In genomic region chr1:184083166-184083565, GRCm38 (mm10) we compare ENCODE assay signal across 19 mouse cellular contexts. TPM values are rescaled to one million over a fixed set of nuclear protein-coding genes. Genes with fewer than 3 reads are reported as not detected.
DNase-seq lines count a peak whose midpoint lies in the region; ATAC-seq lines count a peak whose summit lies in the region.
"Had no signal": no experiment of that assay in that cellular context is flagged by ENCODE, and none has a peak within 500 bp of the region (broad histone marks: within the 10 kb centered on the region; RNA-seq: fewer than 3 reads in every experiment).

No protein-coding gene starts in this region.

- no peak overlapping the region for H3K4me2 ChIP-seq in lung, embryonic 15.5 days
- H3K4me2 ChIP-seq: embryonic facial prominence, embryonic 12.5 days; heart, embryonic 11.5 days; liver, embryonic 12.5 days had no signal

- 63% methylated on average over 7 of the region's 7 CpGs for WGBS in lung, embryonic 15.5 days

- no peaks in the 10 kb centered on the region for H3K27me3 ChIP-seq in lung, embryonic 15.5 days
- H3K27me3 ChIP-seq: embryonic facial prominence, embryonic 12.5 days; liver, embryonic 12.5 days had no signal

- H3K4me1 ChIP-seq in lung, embryonic 15.5 days, result 0 out of 2 replicates have a peak, but pooled peaks cover 11% of the 10 kb centered on the region
- H3K4me1 ChIP-seq: embryonic facial prominence, embryonic 12.5 days; liver, embryonic 12.5 days; midbrain, embryonic 10.5 days had no signal

- no peak for ATAC-seq in lung, embryonic 15.5 days (ENCODE audit: borderline replicate concordance, extremely low read depth, low FRiP score, low TSS enrichment)
- peak; percentile 48 for ATAC-seq in megakaryocyte progenitor cell, adult 5-6 weeks (replicated peaks; ENCODE audit: poor library complexity)
- no peak for ATAC-seq in megakaryocyte-erythroid progenitor cell, adult 5-6 weeks (replicated peaks; ENCODE audit: low FRiP score, low TSS enrichment, poor library complexity, severe bottlenecking)
- ATAC-seq: forebrain, embryonic 14.5 days; liver, embryonic 12.5 days had no signal

- H3K27ac ChIP-seq in lung, embryonic 15.5 days, result peak overlapping the region; percentile 20; the same call in 1 of the 2 replicates
- H3K27ac ChIP-seq: embryonic facial prominence, embryonic 12.5 days; liver, embryonic 12.5 days; midbrain, embryonic 10.5 days had no signal

- no peaks in the 10 kb centered on the region for H3K36me3 ChIP-seq in lung, embryonic 15.5 days
- H3K36me3 ChIP-seq: embryonic facial prominence, embryonic 12.5 days; liver, embryonic 12.5 days; midbrain, embryonic 10.5 days had no signal

- DNase-seq in adrenal gland, adult 2 months, result peak; percentile 84
- DNase-seq in adrenal gland, postnatal 4 days (ENCODE audit: low spot score in 2 of 2), result no peak
- no peak for DNase-seq in lung, postnatal 25 days (ENCODE audit: low spot score)
- peak; percentile 45 for DNase-seq in adrenal gland, postnatal 25 days
- no peak for DNase-seq in thymus, postnatal 14 days
- DNase-seq: cerebellum, adult 9-10 months; heart, postnatal 10 days; kidney, postnatal 4 days; layer of hippocampus, adult 9-11 months; spleen, adult 18-20 months; thymus, postnatal 4 days had no signal

- no peaks in the 10 kb centered on the region for H3K9me3 ChIP-seq in lung, embryonic 15.5 days
- H3K9me3 ChIP-seq: embryonic facial prominence, embryonic 12.5 days; liver, embryonic 12.5 days; midbrain, embryonic 10.5 days had no signal

- no peak overlapping the region for H3K9ac ChIP-seq in lung, embryonic 15.5 days
- H3K9ac ChIP-seq: embryonic facial prominence, embryonic 12.5 days; liver, embryonic 12.5 days had no signal

- H3K4me3 ChIP-seq in lung, embryonic 15.5 days, result no peak overlapping the region
- H3K4me3 ChIP-seq: embryonic facial prominence, embryonic 12.5 days; liver, embryonic 12.5 days; midbrain, embryonic 10.5 days had no signal

RNA-seq across cellular contexts. Expression of gene 1700056E22Rik, which starts 49.1 kb away (rescaled TPM):
- total RNA-seq in adrenal gland, adult 2 months (2021), result 1 to 10 TPM; 1.6 to 3.4 TPM
- polyA plus RNA-seq in adrenal gland, adult 2 months (2012; rRNA removed), result 7.0 and 13.6 TPM in 2 replicates
- 1 to 10 TPM; 2.7 to 3.5 TPM for total RNA-seq in adrenal gland, postnatal 4 days (2021)
- polyA plus RNA-seq in lung, embryonic 15.5 days (2015; fragmentation: Nextera tagmentation; extraction: Ambion mirVana), result 1.1 and 1.5 TPM in 2 replicates
- 1.1 and 2.4 TPM in 2 replicates for total RNA-seq in adrenal gland, postnatal 25 days (2021)
- 0.89 and 1.2 TPM in 2 replicates for total RNA-seq in megakaryocyte progenitor cell, adult 5-6 weeks (2015)
- total RNA-seq in megakaryocyte progenitor cell, adult 5-6 weeks (2017), result 1.1 and 2.1 TPM in 2 replicates
- 0.40 TPM in 1 of 2 replicates, not detected in the other for total RNA-seq in megakaryocyte-erythroid progenitor cell, adult 5-6 weeks (2014; fragmentation: Nextera tagmentation)
- 0.50 TPM in 1 of 2 replicates, not detected in the other for total RNA-seq in megakaryocyte-erythroid progenitor cell, adult 5-6 weeks (2017)

Comparison
In these comparisons a context has a peak if more than half of its experiments do, and no peak if none do; other contexts are left out.
1. DNase-seq: peak in adrenal gland, adult 2 months (single experiment) and adrenal gland, postnatal 25 days (single experiment); none in adrenal gland, postnatal 4 days (0 of 2), lung, postnatal 25 days (single experiment) and thymus, postnatal 14 days (single experiment).